Mouse (Mus musculus): Measurements from ENCODE around the gene Thrsp. TPM values are rescaled to one million over a fixed set of nuclear protein-coding genes. Genes with fewer than 3 reads are reported as not detected.
"Not testable (repeated sequence)": the region's sequence is repeated elsewhere in the genome, so short reads cannot be mapped to it uniquely, and the experiment has no call there.

Thrsp gene
- 0.26 and 0.45 TPM in 2 replicates for polyA plus RNA-seq (2016; fragmentation: Nextera tagmentation; extraction: Ambion mirVana)

DNA sequence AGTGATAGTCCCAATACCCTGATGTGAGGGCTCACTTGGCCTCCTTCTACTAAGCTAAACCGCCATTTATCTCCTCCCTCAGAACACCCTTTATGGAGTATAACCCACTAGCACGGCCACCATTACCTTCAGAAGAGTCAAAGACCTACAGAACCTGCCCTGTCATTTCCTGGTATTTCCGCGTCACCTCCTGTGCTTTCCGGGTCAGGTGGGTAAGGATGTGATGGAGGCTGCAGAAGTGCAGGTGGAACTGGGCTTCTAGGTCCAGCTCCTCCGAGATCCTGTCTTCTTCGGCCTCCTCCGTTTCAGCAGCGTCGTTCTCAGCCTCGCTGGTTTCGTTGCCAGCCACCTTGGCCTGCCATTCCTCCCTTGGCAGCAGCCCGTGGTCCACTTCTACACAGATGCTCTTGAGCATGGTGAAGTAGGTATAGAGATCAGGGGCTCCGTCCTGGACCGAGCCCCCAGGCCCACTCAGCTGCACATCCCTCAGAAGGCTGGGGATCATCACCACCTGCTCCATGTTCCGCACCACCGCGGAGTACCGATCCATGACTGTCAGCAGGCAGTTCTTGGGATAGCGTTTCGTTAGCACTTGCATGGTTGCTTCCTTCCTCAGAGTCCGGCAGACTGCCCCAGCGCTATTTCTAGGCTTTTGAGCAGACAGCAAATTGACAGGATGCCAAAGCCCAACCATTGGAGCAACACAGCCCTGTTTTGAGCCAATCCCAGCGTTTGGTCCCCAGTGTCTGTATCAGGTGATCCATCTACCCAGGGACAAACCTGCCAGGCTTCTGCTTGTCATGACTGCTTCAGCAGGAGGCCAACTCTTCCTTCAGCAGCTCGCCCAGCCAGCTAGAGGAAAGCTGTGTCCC lies at the start of gene Thrsp:
Gene Thrsp, minus strand, starts transcription at position 825 of the 872 bp plus-strand sequence.
- no peaks in the 10 kb centered on the region for H3K9me3 ChIP-seq
- peaks cover 13% of the 10 kb centered on the region for H3K4me1 ChIP-seq
- DNase-seq (ENCODE audit: low spot score), result no peak
- no peaks in the 10 kb centered on the region for H3K27me3 ChIP-seq (replicated peaks; ENCODE audit: low read depth, poor library complexity, severe bottlenecking)
- no peak within 1 kb of the TSS for H3K27ac ChIP-seq (replicated peaks)
- H3K4me3 ChIP-seq, result no peak within 1 kb of the TSS
- peaks cover 12% of the 10 kb centered on the region for H3K36me3 ChIP-seq (replicated peaks)
- 82% methylated on average over 25 of the region's 25 CpGs for WGBS

DNA sequence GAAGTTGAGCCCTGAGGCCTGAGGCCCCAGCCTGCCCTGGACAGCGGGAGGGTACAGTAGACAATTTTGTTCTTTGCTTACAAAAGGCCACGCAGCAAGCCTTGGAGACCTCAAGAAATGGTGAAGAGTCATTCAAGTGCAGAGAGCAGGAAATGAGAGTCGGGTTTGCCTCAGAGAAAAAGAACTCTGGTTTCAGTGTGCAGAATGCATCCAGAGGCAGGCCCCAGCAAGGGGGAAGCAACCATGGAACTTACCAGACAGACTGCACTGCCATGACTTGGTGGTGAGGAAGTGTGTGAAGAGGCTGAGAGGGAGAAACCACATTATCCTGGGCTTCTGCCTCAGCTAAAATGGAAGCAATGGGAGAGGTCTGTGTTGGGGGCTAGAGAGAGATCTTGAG lies 38.0 kb upstream of the Thrsp start:
- 77% methylated on average over 3 of the region's 3 CpGs for WGBS
- Histone ChIP-seq H3K27me3 (replicated peaks; ENCODE audit: low read depth, poor library complexity, severe bottlenecking) (peaks cover 17% of the 10 kb centered on the region; the same call in 1 of the 2 replicates), H3K27ac (replicated peaks) (no peak overlapping the region), H3K4me1 (peaks cover 11% of the 10 kb centered on the region), H3K4me3 (no peak overlapping the region), H3K36me3 (replicated peaks) (no peaks in the 10 kb centered on the region), H3K9me3 (no peaks in the 10 kb centered on the region)
- DNase-seq (ENCODE audit: low spot score), result no peak

DNA sequence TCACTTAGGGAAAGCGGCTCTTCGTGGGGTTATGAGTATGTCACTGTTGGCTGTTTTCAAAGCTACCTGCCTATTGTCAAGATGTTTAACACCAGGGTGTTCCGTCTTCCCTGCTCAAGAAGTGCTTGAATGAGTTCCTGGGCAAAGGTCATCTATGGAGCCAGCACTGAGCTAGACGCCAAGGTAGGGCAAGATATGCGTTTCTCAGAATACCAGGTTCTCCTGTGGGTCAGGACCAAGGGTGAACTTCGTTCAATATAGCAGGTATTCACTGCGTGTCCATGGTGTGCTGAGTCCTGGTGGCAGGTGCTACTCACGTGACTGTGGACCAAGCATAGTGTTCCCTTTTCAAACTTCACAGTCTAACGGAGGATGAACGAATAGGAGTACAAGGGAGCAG lies 37.3 kb upstream of the Thrsp start:
- peaks cover 17% of the 10 kb centered on the region; the same call in 1 of the 2 replicates for H3K27me3 ChIP-seq (replicated peaks; ENCODE audit: low read depth, poor library complexity, severe bottlenecking)
- WGBS, result 93% methylated on average over 10 of the region's 10 CpGs
- no peak for DNase-seq (ENCODE audit: low spot score)
- peaks cover 11% of the 10 kb centered on the region for H3K4me1 ChIP-seq
- H3K36me3 ChIP-seq (replicated peaks), result no peaks in the 10 kb centered on the region
- no peaks in the 10 kb centered on the region for H3K9me3 ChIP-seq
- H3K4me3 ChIP-seq, result no peak overlapping the region
- H3K27ac ChIP-seq (replicated peaks), result no peak overlapping the region

DNA sequence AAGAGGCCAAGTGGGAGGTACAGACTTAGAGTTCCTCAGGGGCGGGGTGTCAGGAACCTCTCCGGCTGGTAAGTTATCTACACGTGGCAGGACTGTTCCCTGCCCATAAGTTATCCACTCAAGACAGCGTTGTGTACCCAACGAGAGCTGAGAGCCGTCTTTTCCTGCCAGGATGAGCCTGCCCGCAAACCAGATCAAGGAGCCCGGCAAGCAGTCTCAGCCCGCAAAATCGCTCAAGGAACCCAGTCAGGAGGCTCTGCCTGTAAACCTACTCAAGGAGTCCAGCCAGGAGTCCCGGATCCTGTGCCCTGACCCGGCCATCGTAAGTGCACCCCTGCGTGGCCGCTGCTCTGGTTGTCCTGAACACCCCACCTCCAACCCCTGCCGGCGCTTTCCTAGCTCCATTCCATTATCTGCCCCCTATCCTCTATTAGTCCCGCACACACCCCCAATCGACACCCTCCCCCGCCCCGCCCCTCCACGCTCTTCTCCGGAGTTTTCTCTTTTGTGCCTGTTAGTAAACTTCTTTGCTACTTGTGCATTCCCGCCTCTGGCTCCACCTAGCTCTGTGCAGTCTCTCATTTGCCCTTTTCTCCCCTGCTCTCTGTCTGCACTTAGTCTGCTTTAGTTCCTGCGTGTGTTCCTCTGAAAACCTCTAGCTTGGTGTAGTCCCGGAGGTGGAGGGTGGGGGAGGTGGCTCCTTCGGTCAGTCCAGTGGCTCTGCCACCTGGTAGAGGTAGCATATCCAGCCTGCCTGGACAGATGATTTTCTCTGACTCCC lies 35.8 kb upstream of the Thrsp start:
- Histone ChIP-seq H3K9me3 (peaks cover 4% of the 10 kb centered on the region; the same call in 1 of the 2 replicates), H3K4me1 (peaks cover 11% of the 10 kb centered on the region), H3K36me3 (replicated peaks) (no peaks in the 10 kb centered on the region), H3K4me3 (peak overlapping the region; percentile 60), H3K27me3 (replicated peaks; ENCODE audit: low read depth, poor library complexity, severe bottlenecking) (peaks cover 17% of the 10 kb centered on the region; the same call in 1 of the 2 replicates), H3K27ac (replicated peaks) (peak overlapping the region; percentile 70)
- DNase-seq (ENCODE audit: low spot score), result peak; percentile 47
- WGBS, result 9% methylated on average over 27 of the region's 27 CpGs

DNA sequence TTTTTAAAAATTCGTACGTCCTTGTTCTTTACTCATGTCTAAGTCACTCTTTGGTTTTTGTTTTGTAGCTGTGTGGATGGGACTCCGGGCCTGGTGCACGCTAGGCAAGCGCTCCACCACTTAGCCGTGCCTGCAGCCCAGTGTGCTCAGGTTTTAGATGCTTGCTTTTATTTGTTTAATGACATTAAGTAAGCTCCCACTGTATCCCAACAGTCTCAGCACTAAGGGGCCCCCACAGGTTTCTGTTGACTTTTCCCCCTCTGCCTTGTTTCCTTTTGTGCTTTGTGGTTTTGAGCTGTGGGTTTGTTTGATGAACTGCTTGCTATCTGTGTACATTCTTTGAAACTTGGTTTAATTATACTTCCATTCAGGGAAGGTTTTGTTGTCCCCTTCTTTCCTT lies 34.7 kb upstream of the Thrsp start:
- Histone ChIP-seq H3K36me3 (replicated peaks) (no peaks in the 10 kb centered on the region), H3K4me1 (peaks cover 11% of the 10 kb centered on the region), H3K27me3 (replicated peaks; ENCODE audit: low read depth, poor library complexity, severe bottlenecking) (peaks cover 17% of the 10 kb centered on the region; the same call in 1 of the 2 replicates), H3K9me3 (peaks cover 4% of the 10 kb centered on the region; the same call in 1 of the 2 replicates), H3K4me3 (no peak overlapping the region), H3K27ac (replicated peaks) (no peak overlapping the region)
- no peak for DNase-seq (ENCODE audit: low spot score)
- 76% methylated on average over 6 of the region's 6 CpGs for WGBS

DNA sequence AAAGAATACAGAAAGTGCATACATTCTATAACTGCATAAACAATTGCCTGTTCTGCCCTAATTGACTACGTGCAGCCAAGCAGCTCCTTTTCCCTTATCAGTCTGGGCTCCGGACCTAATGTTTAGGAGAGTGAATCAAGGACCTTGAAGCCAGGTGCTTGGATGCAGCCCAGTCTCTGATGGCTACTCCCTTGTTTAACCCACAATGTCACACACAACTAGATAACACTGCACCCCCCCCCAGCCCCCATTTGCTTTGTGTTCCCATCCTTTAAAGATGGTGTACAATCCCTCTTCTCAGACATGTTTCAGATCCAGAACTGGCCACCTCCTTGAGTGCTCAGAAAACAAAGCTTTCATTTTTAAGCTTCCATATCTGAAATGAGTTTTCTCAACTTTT lies 33.5 kb upstream of the Thrsp start, which contains the start of gene Kctd14:
Gene Kctd14, plus strand, starts transcription at position 301 of the 400 bp plus-strand sequence.
- DNase-seq (ENCODE audit: low spot score); H3K27ac ChIP-seq (replicated peaks); H3K4me3 ChIP-seq; H3K9me3 ChIP-seq; H3K36me3 ChIP-seq (replicated peaks): not testable (repeated sequence)
- Histone ChIP-seq H3K27me3 (replicated peaks; ENCODE audit: low read depth, poor library complexity, severe bottlenecking) (peaks cover 17% of the 10 kb centered on the region; the same call in 1 of the 2 replicates), H3K4me1 (peaks cover 11% of the 10 kb centered on the region)
- 82% methylated on average over 2 of the region's 2 CpGs for WGBS

DNA sequence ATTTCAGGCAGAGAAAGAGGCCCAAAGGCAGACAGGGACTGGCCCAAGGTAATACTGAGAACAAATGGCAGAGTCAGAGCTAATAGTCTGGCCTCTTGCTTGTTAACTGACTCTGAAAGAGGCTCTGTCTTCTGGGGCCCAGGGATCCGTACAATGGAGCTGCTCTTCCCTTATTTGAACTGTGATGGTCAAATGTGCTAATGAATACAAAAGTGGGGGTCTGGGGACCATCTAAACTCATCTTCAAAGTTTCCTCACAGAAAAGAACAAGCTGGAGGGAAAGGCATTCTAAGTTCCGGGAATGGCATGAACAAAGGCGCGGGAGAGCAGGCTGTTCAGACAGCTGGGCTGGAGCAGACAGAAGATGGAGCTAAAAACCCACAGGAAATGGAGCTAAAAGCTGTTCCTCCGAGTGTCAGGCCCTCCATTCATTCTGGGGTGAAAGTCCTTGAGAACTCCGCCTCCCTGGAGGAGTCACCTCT lies 29.6 kb upstream of the Thrsp start:
- no peak for DNase-seq (ENCODE audit: low spot score)
- no peak overlapping the region for H3K4me3 ChIP-seq
- no peaks in the 10 kb centered on the region for H3K36me3 ChIP-seq (replicated peaks)
- peaks cover 4% of the 10 kb centered on the region; the same call in 1 of the 2 replicates for H3K9me3 ChIP-seq
- H3K27me3 ChIP-seq (replicated peaks; ENCODE audit: low read depth, poor library complexity, severe bottlenecking), result no peaks in the 10 kb centered on the region; the same call in 1 of the 2 replicates
- no peaks in the 10 kb centered on the region; the same call in 1 of the 2 replicates for H3K4me1 ChIP-seq
- WGBS, result 57% methylated on average over 6 of the region's 6 CpGs
- H3K27ac ChIP-seq (replicated peaks), result no peak overlapping the region

DNA sequence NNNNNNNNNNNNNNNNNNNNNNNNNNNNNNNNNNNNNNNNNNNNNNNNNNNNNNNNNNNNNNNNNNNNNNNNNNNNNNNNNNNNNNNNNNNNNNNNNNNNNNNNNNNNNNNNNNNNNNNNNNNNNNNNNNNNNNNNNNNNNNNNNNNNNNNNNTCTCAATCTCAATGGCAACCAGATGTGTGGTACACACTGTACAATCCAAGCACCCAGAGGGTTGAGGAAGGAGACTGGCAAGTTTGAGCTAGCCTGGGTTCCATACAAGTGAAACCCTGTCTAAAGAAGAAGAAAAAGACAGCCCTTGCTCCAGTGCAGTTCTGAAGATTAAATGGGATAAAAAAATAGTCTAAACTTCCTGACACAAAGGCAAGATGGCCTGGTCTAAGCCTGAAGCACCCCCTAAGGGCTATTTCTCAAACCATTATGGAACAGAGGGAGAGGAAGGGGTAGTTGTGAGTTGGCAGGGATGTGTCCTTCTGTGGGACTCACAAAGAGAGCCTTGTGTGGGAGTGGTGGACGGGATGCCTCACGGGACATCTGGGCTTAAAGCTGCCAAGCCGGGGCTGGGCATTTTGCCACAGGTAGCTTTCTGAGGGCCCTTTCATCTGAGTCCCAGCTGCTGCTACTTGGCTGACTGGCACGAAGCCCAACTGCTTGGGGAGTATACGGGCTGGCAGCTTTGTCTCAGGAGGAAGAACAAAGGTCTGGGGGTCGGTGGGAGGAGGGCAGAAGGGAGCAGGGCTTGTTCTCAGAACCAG lies 28.8 kb upstream of the Thrsp start:
- no peak overlapping the region for H3K4me3 ChIP-seq
- H3K27me3 ChIP-seq (replicated peaks; ENCODE audit: low read depth, poor library complexity, severe bottlenecking), result no peaks in the 10 kb centered on the region; the same call in 1 of the 2 replicates
- H3K4me1 ChIP-seq, result no peaks in the 10 kb centered on the region; the same call in 1 of the 2 replicates
- no peak overlapping the region for H3K27ac ChIP-seq (replicated peaks)
- H3K9me3 ChIP-seq, result peaks cover 6% of the 10 kb centered on the region; the same call in 1 of the 2 replicates
- 40% methylated on average over 6 of the region's 6 CpGs for WGBS
- DNase-seq (ENCODE audit: low spot score), result no peak
- H3K36me3 ChIP-seq (replicated peaks), result no peaks in the 10 kb centered on the region

DNA sequence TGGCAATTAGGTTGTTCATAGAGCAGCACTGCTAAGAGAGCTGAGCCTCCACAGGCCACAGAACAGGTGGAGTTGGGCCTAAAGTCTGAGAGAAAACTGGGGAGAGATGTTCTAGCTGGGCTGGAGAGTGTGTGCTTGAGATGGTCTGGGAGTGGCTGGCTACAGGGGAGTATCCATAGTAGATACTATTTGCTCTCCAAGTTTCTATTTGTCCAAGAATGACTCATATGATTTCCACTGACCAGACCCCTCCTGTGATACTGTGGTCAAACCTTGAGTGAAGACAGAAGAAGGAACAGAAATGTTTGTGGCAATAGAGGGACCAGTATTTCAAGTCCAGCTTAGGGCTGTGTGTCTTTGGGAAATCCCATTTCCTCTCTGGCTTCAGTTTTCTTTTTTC lies 21.5 kb upstream of the Thrsp start:
- no peak overlapping the region for H3K27ac ChIP-seq (replicated peaks)
- no peaks in the 10 kb centered on the region for H3K4me1 ChIP-seq
- peaks cover 6% of the 10 kb centered on the region; the same call in 1 of the 2 replicates for H3K9me3 ChIP-seq
- H3K4me3 ChIP-seq, result no peak overlapping the region
- H3K36me3 ChIP-seq (replicated peaks), result no peaks in the 10 kb centered on the region
- H3K27me3 ChIP-seq (replicated peaks; ENCODE audit: low read depth, poor library complexity, severe bottlenecking), result no peaks in the 10 kb centered on the region
- DNase-seq (ENCODE audit: low spot score), result no peak

DNA sequence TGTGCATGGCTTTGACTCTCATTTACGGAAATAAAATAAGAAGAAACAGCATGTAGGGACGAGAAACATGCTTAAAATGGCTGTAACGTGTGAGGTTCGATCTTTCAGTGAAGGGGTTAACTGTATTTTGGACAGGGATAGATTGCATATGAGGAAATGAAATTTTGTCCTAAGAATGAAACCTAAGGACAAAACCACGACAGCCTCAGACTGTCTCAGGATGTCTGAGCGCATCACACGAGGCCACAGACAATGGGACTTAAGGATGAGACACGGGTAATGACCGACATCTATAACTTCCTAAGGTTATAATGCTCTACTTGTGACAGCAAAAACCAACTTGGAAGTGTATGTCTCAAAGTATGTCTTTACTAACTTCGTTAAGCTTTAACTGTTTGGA lies 17.0 kb upstream of the Thrsp start:
- peaks cover 9% of the 10 kb centered on the region for H3K4me1 ChIP-seq
- no peaks in the 10 kb centered on the region for H3K9me3 ChIP-seq
- no peak overlapping the region for H3K4me3 ChIP-seq
- 86% methylated on average over 10 of the region's 10 CpGs for WGBS
- no peak for DNase-seq (ENCODE audit: low spot score)
- H3K27me3 ChIP-seq (replicated peaks; ENCODE audit: low read depth, poor library complexity, severe bottlenecking), result no peaks in the 10 kb centered on the region
- H3K27ac ChIP-seq (replicated peaks), result no peak overlapping the region
- H3K36me3 ChIP-seq (replicated peaks), result no peaks in the 10 kb centered on the region

DNA sequence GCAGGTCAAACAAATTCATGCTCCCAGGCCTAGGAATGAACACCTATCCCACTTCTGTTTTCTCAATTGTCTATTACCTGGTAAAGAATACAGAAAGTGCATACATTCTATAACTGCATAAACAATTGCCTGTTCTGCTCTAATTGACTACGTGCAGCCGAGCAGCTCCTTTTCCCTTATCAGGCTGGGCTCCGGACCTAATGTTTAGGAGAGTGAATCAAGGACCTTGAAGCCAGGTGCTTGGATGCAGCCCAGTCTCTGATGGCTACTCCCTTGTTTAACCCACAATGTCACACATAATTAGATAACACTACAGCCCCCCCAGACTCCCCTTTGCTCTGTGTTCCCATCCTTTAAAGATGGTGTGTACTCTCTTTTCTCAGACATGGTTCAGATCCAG lies 16.0 kb upstream of the Thrsp start:
- H3K4me1 ChIP-seq, result peaks cover 15% of the 10 kb centered on the region
- not testable (repeated sequence) for H3K36me3 ChIP-seq (replicated peaks); DNase-seq (ENCODE audit: low spot score); H3K27ac ChIP-seq (replicated peaks); H3K4me3 ChIP-seq; H3K27me3 ChIP-seq (replicated peaks; ENCODE audit: low read depth, poor library complexity, severe bottlenecking); H3K9me3 ChIP-seq
- 84% methylated on average over 3 of the region's 3 CpGs for whole genome bisulfite sequencing

DNA sequence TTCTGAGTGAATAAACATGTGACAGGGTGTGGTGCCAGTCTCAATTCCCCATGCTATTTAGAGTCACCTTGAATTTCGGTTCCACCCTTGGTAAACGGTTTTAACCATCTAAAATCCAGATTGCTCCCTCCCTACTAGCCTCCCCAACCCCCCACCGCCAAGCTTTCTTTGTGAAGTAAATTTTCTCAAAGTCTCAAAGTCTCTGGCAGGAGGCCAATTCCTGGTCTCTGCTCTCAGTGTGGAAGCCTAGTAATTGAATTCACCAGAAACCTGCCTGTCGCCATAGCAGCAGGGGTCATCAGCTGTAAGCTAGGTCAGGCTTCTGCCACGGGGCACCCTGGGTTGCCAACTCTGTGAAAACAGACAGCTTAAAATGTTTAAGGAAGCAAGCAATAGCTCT lies 12.2 kb upstream of the Thrsp start:
- Histone ChIP-seq H3K27ac (replicated peaks) (peak overlapping the region; percentile 40; the same call in 1 of the 2 replicates), H3K27me3 (replicated peaks; ENCODE audit: low read depth, poor library complexity, severe bottlenecking) (no peaks in the 10 kb centered on the region), H3K4me3 (no peak overlapping the region), H3K4me1 (peaks cover 19% of the 10 kb centered on the region), H3K9me3 (no peaks in the 10 kb centered on the region), H3K36me3 (replicated peaks) (no peaks in the 10 kb centered on the region)
- 2% methylated on average over 5 of the region's 5 CpGs for WGBS
- peak; percentile 73 for DNase-seq (ENCODE audit: low spot score)

All from embryonic facial prominence, embryonic 10.5 days (tissue).